Mouse (Mus musculus) spleen, adult 2 months (tissue): Measurements from ENCODE around the gene Gm45717.

Experiments
- CTCF ChIP-seq: fragments of 200-500 bp; IDR thresholded peaks from 2 replicates; pipeline ENCODE4 v1.5.1; 2011; ENCODE audit warnings: mild to moderate bottlenecking, inconsistent platforms; ENCODE audit not compliant: insufficient read depth, insufficient read length, insufficient replicate concordance; ENCODE audit errors: extremely low read depth
- POLR2A ChIP-seq: fragments of 200-500 bp; IDR thresholded peaks from 2 replicates; pipeline ENCODE4 v1.6.1; 2011; ENCODE audit warnings: low read depth, low read length, inconsistent platforms

DNA sequence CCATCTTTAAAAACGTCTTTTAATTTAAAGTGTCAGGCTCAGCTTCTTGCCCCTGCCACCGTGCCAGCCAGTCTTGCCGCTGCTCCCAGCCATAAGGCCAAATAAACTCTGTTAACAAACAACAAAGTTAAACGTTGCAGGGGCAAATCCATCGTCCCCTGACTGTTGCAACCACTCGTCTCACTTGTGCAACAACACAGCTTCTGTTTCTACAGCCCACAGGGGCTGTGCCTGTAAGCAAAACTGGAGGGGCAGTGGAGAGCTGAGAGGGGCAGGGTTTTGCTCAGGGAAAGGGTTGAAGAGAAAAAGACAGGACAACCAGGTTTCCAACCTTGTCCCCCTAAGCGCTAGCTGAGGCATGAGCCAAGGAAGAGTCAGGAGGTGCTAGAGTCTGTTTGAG lies 47.6 kb downstream of the Gm45717 start:
- TF ChIP-seq CTCF (no peak), POLR2A (no peak)
